In genomic region chr9:58249592-58250192, GRCm38 (mm10) we compare ENCODE assay signal across 8 mouse cellular contexts. TPM values are rescaled to one million over a fixed set of nuclear protein-coding genes. Genes with fewer than 3 reads are reported as not detected.
DNase-seq lines count a peak whose midpoint lies in the region; ATAC-seq and TF ChIP-seq lines count a peak whose summit lies in the region.

Gene Pml, minus strand, starts transcription at chr9:58249786.

- peak within 1 kb of the TSS; percentile 51 for H3K9ac ChIP-seq in forebrain, postnatal 0 days

- H3K4me1 ChIP-seq in G1E (ENCODE audit: insufficient read depth, low read depth, low read length) = peaks cover 54% of the 10 kb centered on the region
- H3K4me1 ChIP-seq in forebrain, postnatal 0 days (ENCODE audit: insufficient read depth) = 0 out of 2 replicates have a peak, but pooled peaks cover 8% of the 10 kb centered on the region
- H3K4me1 ChIP-seq in hindbrain, embryonic 10.5 days (replicated peaks) = peaks cover 49% of the 10 kb centered on the region

- H3K27me3 ChIP-seq in G1E (ENCODE audit: insufficient read depth, low read length) = no peaks in the 10 kb centered on the region
- no peaks in the 10 kb centered on the region for H3K27me3 ChIP-seq in forebrain, postnatal 0 days (ENCODE audit: insufficient read depth, low read length)
- no peaks in the 10 kb centered on the region for H3K27me3 ChIP-seq in hindbrain, embryonic 10.5 days (ENCODE audit: insufficient read depth, poor library complexity, severe bottlenecking)

- peak within 1 kb of the TSS; percentile 62 for H3K4me2 ChIP-seq in forebrain, postnatal 0 days (ENCODE audit: low read depth)

- 2% methylated on average over 16 of the region's 16 CpGs for WGBS in forebrain, postnatal 0 days
- WGBS in hindbrain, embryonic 10.5 days = 1% methylated on average over 16 of the region's 16 CpGs

- no peaks in the 10 kb centered on the region for H3K9me3 ChIP-seq in G1E (replicated peaks)
- no peaks in the 10 kb centered on the region for H3K9me3 ChIP-seq in forebrain, postnatal 0 days (ENCODE audit: low read length)
- H3K9me3 ChIP-seq in hindbrain, embryonic 10.5 days = no peaks in the 10 kb centered on the region

- peak; percentile 28; the same call in 1 of the 2 replicates for ATAC-seq in G1E (ENCODE audit: extremely low read depth, insufficient number of reproducible peaks, low FRiP score, poor library complexity, severe bottlenecking)
- ATAC-seq in forebrain, postnatal 0 days = 0 out of 2 replicates have a peak, but pooled peaks have one; percentile 30

- peak within 1 kb of the TSS; percentile 71 for H3K4me3 ChIP-seq in G1E (ENCODE audit: low read depth, low read length)
- H3K4me3 ChIP-seq in forebrain, postnatal 0 days (ENCODE audit: low read depth, low read length) = peak within 1 kb of the TSS; percentile 37
- peak within 1 kb of the TSS; percentile 59 for H3K4me3 ChIP-seq in hindbrain, embryonic 10.5 days

- H3K27ac ChIP-seq in forebrain, postnatal 0 days (ENCODE audit: low read depth, low read length) = peak within 1 kb of the TSS; percentile 64
- H3K27ac ChIP-seq in hindbrain, embryonic 10.5 days = peak within 1 kb of the TSS; percentile 86

- no peak for TF ChIP-seq CTCF in G1E (IDR thresholded peaks at IDR 0.05; ENCODE audit: low read depth, low read length)
- TF ChIP-seq CTCF in forebrain, postnatal 0 days (IDR thresholded peaks at IDR 0.05; ENCODE audit: low read depth) = peak; percentile 59

- peaks cover 16% of the 10 kb centered on the region for H3K36me3 ChIP-seq in G1E (replicated peaks)
- H3K36me3 ChIP-seq in forebrain, postnatal 0 days (ENCODE audit: insufficient read depth) = no peaks in the 10 kb centered on the region
- H3K36me3 ChIP-seq in hindbrain, embryonic 10.5 days = no peaks in the 10 kb centered on the region

- peak; percentile 55 for DNase-seq in G1E (ENCODE audit: low spot score)
- peak; percentile 57 for DNase-seq in cerebellum, adult 11-12 months
- peak; percentile 64 for DNase-seq in forebrain, postnatal 0 days
- peak; percentile 54 for DNase-seq in hindbrain, embryonic 10.5 days (ENCODE audit: low spot score)
- DNase-seq in layer of hippocampus, adult 9-10 months (ENCODE audit: low spot score) = peak; percentile 41
- DNase-seq in lung, postnatal 10 days = peak; percentile 91
- DNase-seq in ovary, postnatal 36 days (ENCODE audit: low spot score) = peak; percentile 74
- DNase-seq in thymus, postnatal 36 days = peak; percentile 72 to 79

RNA-seq across cellular contexts. Expression of gene Pml, which starts in this region (rescaled TPM):
- 101 and 108 TPM in 2 replicates for total RNA-seq in G1E (2014; fragmentation: Nextera tagmentation)
- 19.0 and 22.3 TPM in 2 replicates for total RNA-seq in G1E (2017)
- polyA plus RNA-seq in G1E (2012) = 163 and 217 TPM in 2 replicates
- total RNA-seq in forebrain, postnatal 0 days (2014; rRNA removed) = 3.4 and 4.8 TPM in 2 replicates
- polyA plus RNA-seq in forebrain, postnatal 0 days (2015; fragmentation: Nextera tagmentation; extraction: Ambion mirVana) = 2.6 and 3.7 TPM in 2 replicates
- 9.5 and 13.5 TPM in 2 replicates for polyA plus RNA-seq in hindbrain, embryonic 10.5 days (2016; fragmentation: Nextera tagmentation; extraction: Ambion mirVana)

Comparison
In these comparisons a context has a peak if more than half of its experiments do, and no peak if none do; other contexts are left out.
1. Peak in every context shown above with its lines: DNase-seq, ATAC-seq, H3K4me3 ChIP-seq and H3K27ac ChIP-seq.
2. RNA of gene Pml (polyA plus RNA-seq): 163 to 217 TPM in G1E; 9.5 to 13.5 TPM in hindbrain, embryonic 10.5 days and 2.6 to 3.7 TPM in forebrain, postnatal 0 days; every median in the first group is over 10 times any median in the second.
3. DNase-seq: peak in every context shown above with its lines; median percentile 91 in lung, postnatal 10 days; 76 in thymus, postnatal 36 days; 74 in ovary, postnatal 36 days; 64 in forebrain, postnatal 0 days; 57 in cerebellum, adult 11-12 months; 55 in G1E; 54 in hindbrain, embryonic 10.5 days; 41 in layer of hippocampus, adult 9-10 months.